Mouse (Mus musculus) heart, adult 9 months (tissue): ENCODE measurements at regions not wholly inside any gene's neighbourhood (a gene's known extent, or its start where the extent isn't known, plus 50 kb on each side); places are given as distances from the start of the nearest gene placed in this dataset.

Experiments
- DNase-seq, 2 experiments: peaks; one replicate each; pipeline ENCODE4 v3.0.0; 2022; ENCODE audit warnings: low spot score in 2 of 2

- DNase-seq: no peak
These were observed 342.1 kb upstream of the Slc8a1 start for GRCm38 (mm10) chr17:82080301-82080700.
